Mouse (Mus musculus): ENCODE measurements around the gene Mroh3. TPM values are rescaled to one million over a fixed set of nuclear protein-coding genes. Genes with fewer than 3 reads are reported as not detected.

The Mroh3 gene
- polyA plus RNA-seq, 1 experiment from 2014 or later: not detected

DNA sequence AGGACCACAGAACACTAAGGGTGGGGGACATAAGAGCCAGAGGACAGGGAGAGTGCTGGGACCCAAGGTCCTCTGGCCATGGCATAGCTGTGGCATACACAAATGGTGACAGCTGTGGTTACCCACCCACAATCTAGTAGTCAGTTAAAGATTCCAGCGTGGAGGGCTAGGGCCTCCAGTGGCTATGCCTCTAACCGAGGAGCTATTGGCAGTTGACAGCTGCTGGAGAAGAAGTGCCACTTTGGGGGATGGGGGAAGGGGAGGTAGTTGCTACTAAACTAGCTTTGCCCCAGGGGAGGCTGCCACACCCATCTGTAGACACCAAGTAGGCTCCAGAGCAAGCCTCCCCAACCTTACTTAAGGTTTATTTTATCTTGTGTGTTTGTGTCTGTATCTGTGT is 40.8 kb upstream of the Mroh3 start:
- H3K9ac ChIP-seq (ENCODE audit: low read length): no peak overlapping the region
- no peaks in the 10 kb centered on the region for H3K36me3 ChIP-seq (ENCODE audit: control insufficient read depth, insufficient read depth, low read length)
- H3K4me1 ChIP-seq (ENCODE audit: control insufficient read depth, insufficient read depth, low read length): no peaks in the 10 kb centered on the region
- WGBS: 25% methylated on average over 2 of the region's 2 CpGs
- H3K4me3 ChIP-seq (ENCODE audit: low read depth, low read length): no peak overlapping the region
- no peak overlapping the region for H3K27ac ChIP-seq (ENCODE audit: low read depth, low read length)
- no peak overlapping the region for H3K4me2 ChIP-seq (ENCODE audit: low read depth)
- DNase-seq (ENCODE audit: low spot score): no peak
- peaks cover 9% of the 10 kb centered on the region for H3K27me3 ChIP-seq (ENCODE audit: control insufficient read depth, insufficient read depth, low read length)
- no peak for ATAC-seq (ENCODE audit: insufficient read depth, low FRiP score, low TSS enrichment)
- no peaks in the 10 kb centered on the region for H3K9me3 ChIP-seq (ENCODE audit: control insufficient read depth, low read length)

DNA sequence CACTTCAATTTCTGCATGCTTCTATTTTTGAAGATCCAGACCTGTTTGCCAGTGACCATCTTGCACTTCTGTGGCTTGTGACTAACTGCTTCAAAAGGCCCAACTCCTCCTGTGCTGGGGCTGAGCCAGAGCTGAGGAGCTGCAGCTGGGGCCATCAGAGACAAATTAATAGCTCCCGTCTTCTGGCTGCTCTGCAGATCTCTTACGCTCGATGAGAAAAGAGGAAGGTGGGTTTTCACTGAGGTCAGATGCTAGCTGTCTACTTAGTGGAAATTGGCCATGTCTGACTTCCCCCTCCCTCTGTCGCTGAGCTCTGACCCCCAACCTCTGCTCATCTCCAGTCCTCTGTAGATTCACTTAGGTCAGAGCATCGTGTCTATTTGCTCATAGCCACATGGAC is 37.0 kb upstream of the Mroh3 start:
- Histone ChIP-seq H3K27ac (ENCODE audit: low read depth, low read length) (no peak overlapping the region), H3K9ac (ENCODE audit: low read length) (no peak overlapping the region), H3K36me3 (ENCODE audit: control insufficient read depth, insufficient read depth, low read length) (no peaks in the 10 kb centered on the region), H3K4me3 (ENCODE audit: low read depth, low read length) (no peak overlapping the region), H3K4me1 (ENCODE audit: control insufficient read depth, insufficient read depth, low read length) (no peaks in the 10 kb centered on the region), H3K9me3 (ENCODE audit: control insufficient read depth, low read length) (no peaks in the 10 kb centered on the region), H3K4me2 (ENCODE audit: low read depth) (no peak overlapping the region), H3K27me3 (ENCODE audit: control insufficient read depth, insufficient read depth, low read length) (no peaks in the 10 kb centered on the region)
- WGBS: 46% methylated on average over 5 of the region's 5 CpGs
- ATAC-seq (ENCODE audit: insufficient read depth, low FRiP score, low TSS enrichment) (no peak), DNase-seq (ENCODE audit: low spot score) (no peak)

DNA sequence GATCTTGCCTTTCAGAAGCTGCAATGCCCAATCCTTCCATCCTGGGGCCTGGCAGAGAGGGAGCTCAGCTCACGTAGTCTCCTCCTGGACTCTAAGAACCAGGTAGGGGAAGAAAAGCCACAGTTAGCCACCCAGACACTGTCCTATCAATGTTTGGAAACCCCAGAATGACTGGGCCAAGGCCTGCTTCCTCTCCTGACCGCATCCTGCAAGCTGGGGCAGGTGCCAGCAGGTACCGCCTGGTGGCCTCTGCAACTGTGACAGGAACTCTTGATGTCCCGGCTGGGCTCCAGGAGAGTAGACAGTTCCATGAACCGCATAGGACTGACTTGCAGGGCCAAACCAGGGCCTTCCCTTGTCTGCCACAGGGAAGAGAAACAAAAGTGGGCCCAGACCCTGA is 34.8 kb upstream of the Mroh3 start:
- Histone ChIP-seq H3K4me1 (ENCODE audit: control insufficient read depth, insufficient read depth, low read length) (no peaks in the 10 kb centered on the region), H3K9ac (ENCODE audit: low read length) (no peak overlapping the region), H3K4me3 (ENCODE audit: low read depth, low read length) (no peak overlapping the region), H3K27ac (ENCODE audit: low read depth, low read length) (no peak overlapping the region), H3K9me3 (ENCODE audit: control insufficient read depth, low read length) (no peaks in the 10 kb centered on the region), H3K27me3 (ENCODE audit: control insufficient read depth, insufficient read depth, low read length) (no peaks in the 10 kb centered on the region), H3K36me3 (ENCODE audit: control insufficient read depth, insufficient read depth, low read length) (no peaks in the 10 kb centered on the region), H3K4me2 (ENCODE audit: low read depth) (no peak overlapping the region)
- no peak for ATAC-seq (ENCODE audit: insufficient read depth, low FRiP score, low TSS enrichment)
- WGBS: 88% methylated on average over 5 of the region's 5 CpGs
- DNase-seq (ENCODE audit: low spot score): no peak

DNA sequence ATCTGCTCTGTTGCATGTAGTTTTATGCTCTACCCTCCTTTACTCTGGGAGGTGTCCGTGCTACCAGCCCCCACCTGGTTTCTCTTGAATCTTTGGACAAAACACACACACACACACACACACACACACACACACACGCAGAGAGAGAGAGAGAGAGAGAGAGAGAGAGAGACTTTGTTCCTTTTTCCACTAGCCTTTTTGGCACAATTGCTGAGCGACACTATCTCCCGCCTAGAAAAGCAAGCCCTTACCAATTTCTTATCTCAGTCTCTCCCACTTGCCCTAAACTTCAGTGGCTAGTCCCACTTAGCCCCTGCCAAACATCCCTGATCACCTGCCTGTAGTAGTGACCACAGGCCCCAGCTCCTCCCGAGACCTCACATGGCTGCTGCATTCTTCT is 31.8 kb upstream of the Mroh3 start:
- Histone ChIP-seq H3K4me2 (ENCODE audit: low read depth) (no peak overlapping the region), H3K9me3 (ENCODE audit: control insufficient read depth, low read length) (no peaks in the 10 kb centered on the region), H3K9ac (ENCODE audit: low read length) (no peak overlapping the region), H3K27me3 (ENCODE audit: control insufficient read depth, insufficient read depth, low read length) (no peaks in the 10 kb centered on the region), H3K36me3 (ENCODE audit: control insufficient read depth, insufficient read depth, low read length) (no peaks in the 10 kb centered on the region), H3K27ac (ENCODE audit: low read depth, low read length) (no peak overlapping the region), H3K4me3 (ENCODE audit: low read depth, low read length) (no peak overlapping the region), H3K4me1 (ENCODE audit: control insufficient read depth, insufficient read depth, low read length) (no peaks in the 10 kb centered on the region)
- WGBS: 86% methylated on average over 5 of the region's 5 CpGs
- DNase-seq (ENCODE audit: low spot score): no peak
- ATAC-seq (ENCODE audit: insufficient read depth, low FRiP score, low TSS enrichment): no peak

DNA sequence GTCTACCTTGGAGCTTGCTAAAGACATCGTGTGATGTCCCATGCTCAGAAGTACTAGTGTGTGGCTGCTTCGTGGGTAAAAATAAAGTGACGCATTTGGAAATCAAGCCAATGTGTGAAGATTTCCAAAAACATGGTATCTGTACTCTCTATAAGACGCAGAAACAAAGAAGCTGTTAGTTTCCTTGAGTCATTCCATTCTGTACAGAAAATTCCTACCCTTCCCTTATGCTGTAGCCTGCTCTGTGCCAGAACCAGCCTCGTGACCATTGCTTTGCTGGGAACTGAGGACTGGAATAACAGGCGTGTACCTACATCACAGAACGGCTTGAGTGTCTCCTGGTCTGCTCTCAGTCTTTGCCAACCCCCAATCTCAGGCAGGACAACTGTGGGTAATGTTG is 29.2 kb upstream of the Mroh3 start:
- ATAC-seq (ENCODE audit: insufficient read depth, low FRiP score, low TSS enrichment): no peak

DNA sequence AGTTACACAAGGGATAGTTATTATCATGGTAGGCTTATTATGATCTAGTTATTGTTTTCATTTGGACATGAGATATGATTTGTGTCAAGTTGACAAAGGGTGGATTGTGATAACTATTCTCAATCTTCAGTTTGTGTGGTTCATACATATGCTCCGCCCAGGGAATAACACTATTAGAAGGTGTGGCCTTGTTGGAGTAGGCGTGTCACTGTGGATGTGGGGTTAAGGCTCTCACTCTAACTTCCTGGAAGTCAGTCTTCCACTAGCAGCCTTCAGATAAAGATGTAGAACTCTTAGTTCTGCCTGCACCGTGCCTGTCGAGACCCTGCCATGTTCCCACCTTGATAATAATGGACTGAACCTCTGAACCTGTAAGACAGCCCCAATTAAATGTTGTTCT is 25.9 kb upstream of the Mroh3 start:
- no peak overlapping the region for H3K27ac ChIP-seq (ENCODE audit: low read depth, low read length)
- no peak overlapping the region for H3K9ac ChIP-seq (ENCODE audit: low read length)
- no peaks in the 10 kb centered on the region for H3K9me3 ChIP-seq (ENCODE audit: control insufficient read depth, low read length)
- no peaks in the 10 kb centered on the region for H3K36me3 ChIP-seq (ENCODE audit: control insufficient read depth, insufficient read depth, low read length)
- ATAC-seq (ENCODE audit: insufficient read depth, low FRiP score, low TSS enrichment): no peak
- 83% methylated on average over 4 of the region's 4 CpGs for WGBS
- no peaks in the 10 kb centered on the region for H3K4me1 ChIP-seq (ENCODE audit: control insufficient read depth, insufficient read depth, low read length)
- H3K4me2 ChIP-seq (ENCODE audit: low read depth): no peak overlapping the region
- no peak for DNase-seq (ENCODE audit: low spot score)
- H3K27me3 ChIP-seq (ENCODE audit: control insufficient read depth, insufficient read depth, low read length): no peaks in the 10 kb centered on the region
- no peak overlapping the region for H3K4me3 ChIP-seq (ENCODE audit: low read depth, low read length)

More for the DNA sequence above, 29.2 kb upstream of the Mroh3 start:
- Histone ChIP-seq H3K27ac (ENCODE audit: low read depth, low read length) (no peak overlapping the region), H3K4me1 (ENCODE audit: control insufficient read depth, insufficient read depth, low read length) (no peaks in the 10 kb centered on the region), H3K36me3 (ENCODE audit: control insufficient read depth, insufficient read depth, low read length) (no peaks in the 10 kb centered on the region), H3K9me3 (ENCODE audit: control insufficient read depth, low read length) (no peaks in the 10 kb centered on the region), H3K27me3 (ENCODE audit: control insufficient read depth, insufficient read depth, low read length) (no peaks in the 10 kb centered on the region), H3K4me3 (ENCODE audit: low read depth, low read length) (no peak overlapping the region), H3K4me2 (ENCODE audit: low read depth) (no peak overlapping the region), H3K9ac (ENCODE audit: low read length) (no peak overlapping the region)
- no peak for DNase-seq (ENCODE audit: low spot score)
- 89% methylated on average over 7 of the region's 7 CpGs for WGBS

DNA sequence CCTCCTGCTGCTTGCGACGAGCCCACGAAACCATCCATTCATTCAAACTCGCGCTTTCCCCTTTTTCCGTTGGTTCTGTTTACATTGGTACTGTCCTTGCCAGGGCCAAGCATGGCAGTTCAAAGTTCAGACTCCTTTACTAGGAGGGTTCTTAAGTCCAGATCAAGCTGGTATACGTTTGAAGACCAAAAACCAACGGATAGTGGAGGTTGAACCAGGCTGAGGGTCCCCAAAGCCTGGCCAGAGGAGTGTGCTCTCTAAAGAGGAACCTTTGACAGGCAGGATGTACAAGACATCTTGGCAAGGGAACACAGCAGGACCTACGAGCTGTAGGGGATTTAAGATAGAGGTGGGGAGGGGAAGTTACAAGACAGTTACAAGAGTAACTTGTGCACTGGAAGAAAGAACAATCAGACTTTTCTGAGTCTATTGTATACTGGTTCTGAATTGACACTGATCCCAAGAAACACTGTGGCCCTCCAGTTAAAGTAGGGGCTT is 22.0 kb upstream of the Mroh3 start:
- no peaks in the 10 kb centered on the region for H3K36me3 ChIP-seq (ENCODE audit: control insufficient read depth, insufficient read depth, low read length)
- peak overlapping the region; percentile 76 for H3K9ac ChIP-seq (ENCODE audit: low read length)
- peaks cover 33% of the 10 kb centered on the region for H3K4me1 ChIP-seq (ENCODE audit: control insufficient read depth, insufficient read depth, low read length)
- H3K4me3 ChIP-seq (ENCODE audit: low read depth, low read length): peak overlapping the region; percentile 64
- H3K4me2 ChIP-seq (ENCODE audit: low read depth): peak overlapping the region; percentile 70
- 0 out of 2 replicates have a peak, but pooled peaks have one; percentile 5 for ATAC-seq (ENCODE audit: insufficient read depth, low FRiP score, low TSS enrichment)
- DNase-seq (ENCODE audit: low spot score): no peak
- H3K27ac ChIP-seq (ENCODE audit: low read depth, low read length): peak overlapping the region; percentile 47
- whole genome bisulfite sequencing: under 1% methylated on average over 9 of the region's 9 CpGs
- H3K27me3 ChIP-seq (ENCODE audit: control insufficient read depth, insufficient read depth, low read length): no peaks in the 10 kb centered on the region
- H3K9me3 ChIP-seq (ENCODE audit: control insufficient read depth, low read length): no peaks in the 10 kb centered on the region

DNA sequence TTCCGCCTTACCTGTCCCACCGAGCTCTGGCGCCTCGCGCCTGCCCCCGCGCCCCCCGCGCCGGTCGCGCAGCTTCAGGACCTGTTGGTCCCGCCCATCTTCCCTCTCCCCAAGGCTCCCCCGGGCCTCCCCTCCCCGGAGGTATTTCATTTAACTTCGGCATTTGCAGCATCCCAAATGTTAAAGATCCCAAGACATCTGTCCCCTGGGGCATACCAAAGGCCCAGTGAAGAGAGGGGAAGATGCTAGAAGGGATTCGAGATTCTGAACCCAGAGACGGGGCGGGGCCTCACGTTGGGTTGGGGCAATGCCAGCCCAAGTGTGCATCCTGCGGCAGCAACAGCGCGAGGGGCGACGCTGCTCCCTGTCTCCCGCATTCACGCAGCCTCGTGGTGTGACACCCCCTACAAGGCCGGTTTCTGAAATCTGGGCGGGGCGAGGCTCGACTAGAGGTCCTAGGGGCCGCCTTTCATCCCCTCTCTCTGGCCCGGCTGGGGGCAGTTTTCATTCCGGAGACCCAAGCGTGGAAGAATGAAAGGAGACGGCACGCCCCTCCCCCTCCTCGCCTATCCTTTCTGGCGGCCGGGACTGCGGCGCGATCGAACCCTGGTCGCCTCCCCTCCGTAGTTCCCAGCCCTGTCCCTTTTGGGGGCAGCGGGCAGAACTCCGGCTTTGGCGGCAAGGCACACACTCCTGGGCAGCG is 21.4 kb upstream of the Mroh3 start, which contains the start of gene Inava:
Gene Inava, minus strand, starts transcription at position 373 of the 703 bp plus-strand sequence.
- WGBS: under 1% methylated on average over 36 of the region's 51 CpGs
- Histone ChIP-seq H3K36me3 (ENCODE audit: control insufficient read depth, insufficient read depth, low read length) (no peaks in the 10 kb centered on the region), H3K9ac (ENCODE audit: low read length) (peak within 1 kb of the TSS; percentile 76), H3K4me2 (ENCODE audit: low read depth) (peak within 1 kb of the TSS; percentile 70), H3K4me1 (ENCODE audit: control insufficient read depth, insufficient read depth, low read length) (peaks cover 39% of the 10 kb centered on the region), H3K9me3 (ENCODE audit: control insufficient read depth, low read length) (no peaks in the 10 kb centered on the region), H3K4me3 (ENCODE audit: low read depth, low read length) (peak within 1 kb of the TSS; percentile 64), H3K27me3 (ENCODE audit: control insufficient read depth, insufficient read depth, low read length) (no peaks in the 10 kb centered on the region), H3K27ac (ENCODE audit: low read depth, low read length) (peak within 1 kb of the TSS; percentile 60)
- peak; percentile 91 for DNase-seq (ENCODE audit: low spot score)
- ATAC-seq (ENCODE audit: insufficient read depth, low FRiP score, low TSS enrichment): peak; percentile 84

Measured in neural tube, embryonic 11.5 days (tissue).